Mouse (Mus musculus): ENCODE data around the gene Slc25a51. TPM values are rescaled to one million over a fixed set of nuclear protein-coding genes. Genes with fewer than 3 reads are reported as not detected.

Slc25a51 gene
- polyA plus RNA-seq, 1 experiment from 2014 or later = 79.1 TPM

DNA sequence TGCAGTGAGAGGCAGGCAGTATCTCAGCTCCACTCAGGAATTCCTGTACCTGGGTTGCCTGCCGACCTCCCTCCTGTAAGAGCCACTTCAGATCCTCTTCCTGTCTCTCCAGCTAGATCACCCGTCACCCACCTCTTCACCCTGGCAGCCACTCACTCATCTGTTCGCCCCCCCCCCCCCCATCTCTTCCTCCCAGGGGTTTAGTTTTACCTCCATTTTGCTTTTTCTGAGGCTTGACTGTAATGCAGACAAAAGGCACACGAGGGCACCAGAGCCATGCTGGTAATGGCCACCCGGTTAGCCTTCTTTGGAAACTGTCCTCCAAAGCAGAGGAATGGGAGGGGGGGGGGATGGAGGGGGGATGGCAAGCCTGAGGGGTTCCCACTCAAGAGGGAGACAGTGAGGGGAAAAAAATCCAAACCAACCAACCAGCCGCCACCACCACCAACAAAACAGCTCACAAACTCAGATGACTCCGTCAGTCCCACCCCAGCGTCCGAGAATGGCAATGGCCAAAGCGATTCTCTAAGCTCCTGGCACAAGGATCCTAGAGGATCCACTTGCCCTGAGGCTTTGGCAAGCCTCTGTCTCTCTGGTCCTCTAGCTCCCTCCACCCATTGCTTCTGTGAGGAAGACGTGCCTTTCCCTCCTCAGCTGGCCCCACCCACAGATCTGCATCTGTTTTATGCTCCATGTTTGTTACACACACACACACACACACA lies 9.8 kb upstream of the Slc25a51 start:
- H3K27ac ChIP-seq = no peak overlapping the region

DNA sequence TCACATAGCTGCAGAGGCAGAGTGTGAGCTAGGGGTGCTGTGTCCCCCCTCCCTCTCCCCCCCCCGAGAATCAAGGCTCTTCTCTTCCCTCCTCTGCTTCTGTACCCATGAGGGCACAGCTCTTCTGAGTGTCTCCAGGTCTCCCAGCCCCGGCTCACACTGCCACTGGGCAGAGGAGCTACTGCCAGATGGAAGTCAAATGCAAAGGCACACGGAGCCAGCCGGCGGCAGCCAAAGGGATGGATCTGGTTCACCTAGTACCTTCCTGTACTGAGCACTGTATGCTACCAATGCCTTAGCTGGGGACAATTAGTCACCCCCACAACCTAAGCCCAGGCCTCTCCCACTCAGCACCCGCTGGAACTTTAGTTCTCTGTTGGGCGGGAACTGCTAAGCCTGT lies 7.7 kb upstream of the Slc25a51 start:
- ATAC-seq (ENCODE audit: low FRiP score) (no peak), DNase-seq (ENCODE audit: low spot score) (no peak)
- Histone ChIP-seq H3K9ac (no peak overlapping the region), H3K4me1 (replicated peaks; ENCODE audit: control insufficient read depth, insufficient read depth, low read length) (no peaks in the 10 kb centered on the region; the same call in 1 of the 2 replicates), H3K27ac (no peak overlapping the region), H3K4me3 (replicated peaks; ENCODE audit: low read length) (no peak overlapping the region), H3K27me3 (ENCODE audit: control insufficient read depth, insufficient read depth, low read length) (no peaks in the 10 kb centered on the region), H3K4me2 (replicated peaks) (no peak overlapping the region), H3K9me3 (ENCODE audit: control insufficient read depth, low read length) (no peaks in the 10 kb centered on the region), H3K36me3 (replicated peaks; ENCODE audit: control insufficient read depth, insufficient read depth) (no peaks in the 10 kb centered on the region)
- 71% methylated on average over 7 of the region's 7 CpGs for WGBS

More for the DNA sequence above, 9.8 kb upstream of the Slc25a51 start:
- ATAC-seq (ENCODE audit: low FRiP score) (peak; percentile 61), DNase-seq (ENCODE audit: low spot score) (peak; percentile 83)
- H3K9me3 ChIP-seq (ENCODE audit: control insufficient read depth, low read length) = no peaks in the 10 kb centered on the region
- no peaks in the 10 kb centered on the region for H3K36me3 ChIP-seq (replicated peaks; ENCODE audit: control insufficient read depth, insufficient read depth)
- no peak overlapping the region for H3K4me3 ChIP-seq (replicated peaks; ENCODE audit: low read length)
- H3K4me1 ChIP-seq (replicated peaks; ENCODE audit: control insufficient read depth, insufficient read depth, low read length) = peaks cover 3% of the 10 kb centered on the region; the same call in 1 of the 2 replicates
- no peaks in the 10 kb centered on the region for H3K27me3 ChIP-seq (ENCODE audit: control insufficient read depth, insufficient read depth, low read length)
- WGBS = 18% methylated on average over 10 of the region's 11 CpGs
- H3K9ac ChIP-seq = no peak overlapping the region
- H3K4me2 ChIP-seq (replicated peaks) = peak overlapping the region; percentile 20; the same call in 1 of the 2 replicates

DNA sequence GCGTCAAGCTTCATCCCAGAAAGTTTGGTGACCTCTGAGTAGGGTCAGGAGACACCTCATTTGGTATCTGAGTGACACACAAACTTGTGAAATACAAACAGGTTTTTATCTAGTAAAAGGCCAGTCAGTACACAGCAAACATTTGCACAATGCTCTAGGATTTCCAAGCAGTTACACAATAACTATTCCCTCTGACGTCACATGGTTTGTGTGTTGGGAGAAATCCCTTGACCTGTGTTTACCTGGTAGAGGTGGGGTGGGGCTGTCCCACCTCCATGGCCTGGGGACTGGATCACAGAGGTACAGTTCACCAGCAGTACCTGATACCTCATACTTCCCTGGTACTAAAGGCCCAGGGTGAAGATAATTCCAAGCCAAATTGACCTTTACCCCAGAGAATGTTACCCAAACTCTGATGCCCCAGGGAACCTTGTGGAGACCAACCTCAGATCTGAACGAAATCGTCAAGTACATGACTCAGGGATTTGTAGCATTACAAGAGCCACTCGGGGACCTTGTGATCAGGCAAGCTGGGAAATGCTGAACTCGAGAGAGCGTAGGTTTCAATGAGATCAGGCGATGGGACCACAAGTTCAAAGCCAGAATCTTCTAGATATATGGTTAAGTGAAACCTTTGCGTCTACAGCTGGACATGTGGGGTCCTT lies 5.2 kb upstream of the Slc25a51 start:
- Histone ChIP-seq H3K27me3 (ENCODE audit: control insufficient read depth, insufficient read depth, low read length) (no peaks in the 10 kb centered on the region), H3K27ac (no peak overlapping the region), H3K9ac (no peak overlapping the region), H3K9me3 (ENCODE audit: control insufficient read depth, low read length) (no peaks in the 10 kb centered on the region), H3K36me3 (replicated peaks; ENCODE audit: control insufficient read depth, insufficient read depth) (no peaks in the 10 kb centered on the region), H3K4me3 (replicated peaks; ENCODE audit: low read length) (no peak overlapping the region), H3K4me2 (replicated peaks) (no peak overlapping the region), H3K4me1 (replicated peaks; ENCODE audit: control insufficient read depth, insufficient read depth, low read length) (no peaks in the 10 kb centered on the region; the same call in 1 of the 2 replicates)
- no peak for ATAC-seq (ENCODE audit: low FRiP score)
- no peak for DNase-seq (ENCODE audit: low spot score)
- 88% methylated on average over 9 of the region's 9 CpGs for WGBS

DNA sequence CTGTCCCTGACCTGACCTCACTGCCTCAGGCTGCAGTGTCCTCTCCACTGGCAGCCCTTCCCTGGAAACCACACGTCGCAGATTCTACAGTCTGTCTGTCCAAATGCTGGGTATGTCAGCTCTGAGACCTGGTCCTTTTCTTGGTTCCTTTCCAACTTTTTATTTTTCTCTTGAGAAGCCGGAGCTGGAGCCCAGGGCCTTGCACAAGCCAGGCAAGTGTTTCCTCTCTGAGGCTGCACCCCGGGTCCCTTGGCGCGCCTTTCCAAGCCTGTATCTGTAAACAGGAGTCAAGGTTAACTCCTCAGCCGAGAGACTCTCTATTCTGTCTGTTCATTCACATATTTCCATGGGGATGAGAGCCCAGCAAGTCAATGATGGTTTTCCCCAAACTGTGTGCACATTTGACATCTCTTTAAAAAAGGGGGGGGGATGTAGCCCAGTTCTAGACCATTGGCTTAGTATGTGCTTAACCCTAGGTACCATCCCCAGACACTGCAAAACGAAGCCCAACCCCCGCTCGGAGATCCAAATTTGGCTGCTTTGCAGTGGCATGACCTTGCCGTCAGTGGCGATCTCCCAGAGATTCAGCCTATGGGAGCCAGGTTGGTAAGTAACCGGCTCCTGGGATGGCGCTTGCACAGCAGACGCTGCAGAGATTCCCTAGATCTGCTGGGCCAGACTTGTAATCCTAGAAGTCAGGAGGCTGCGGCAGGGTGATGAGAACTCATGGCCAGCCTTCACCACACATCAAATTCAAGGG lies 4.0 kb upstream of the Slc25a51 start:
- H3K4me3 ChIP-seq (replicated peaks; ENCODE audit: low read length) = no peak overlapping the region
- peaks cover under 1% of the 10 kb centered on the region for H3K4me1 ChIP-seq (replicated peaks; ENCODE audit: control insufficient read depth, insufficient read depth, low read length)
- no peaks in the 10 kb centered on the region for H3K27me3 ChIP-seq (ENCODE audit: control insufficient read depth, insufficient read depth, low read length)
- no peak overlapping the region for H3K27ac ChIP-seq
- no peak overlapping the region for H3K9ac ChIP-seq
- H3K4me2 ChIP-seq (replicated peaks) = no peak overlapping the region
- no peaks in the 10 kb centered on the region for H3K36me3 ChIP-seq (replicated peaks; ENCODE audit: control insufficient read depth, insufficient read depth)
- ATAC-seq (ENCODE audit: low FRiP score) (no peak), DNase-seq (ENCODE audit: low spot score) (no peak)
- WGBS = 71% methylated on average over 16 of the region's 16 CpGs
- no peaks in the 10 kb centered on the region for H3K9me3 ChIP-seq (ENCODE audit: control insufficient read depth, low read length)

DNA sequence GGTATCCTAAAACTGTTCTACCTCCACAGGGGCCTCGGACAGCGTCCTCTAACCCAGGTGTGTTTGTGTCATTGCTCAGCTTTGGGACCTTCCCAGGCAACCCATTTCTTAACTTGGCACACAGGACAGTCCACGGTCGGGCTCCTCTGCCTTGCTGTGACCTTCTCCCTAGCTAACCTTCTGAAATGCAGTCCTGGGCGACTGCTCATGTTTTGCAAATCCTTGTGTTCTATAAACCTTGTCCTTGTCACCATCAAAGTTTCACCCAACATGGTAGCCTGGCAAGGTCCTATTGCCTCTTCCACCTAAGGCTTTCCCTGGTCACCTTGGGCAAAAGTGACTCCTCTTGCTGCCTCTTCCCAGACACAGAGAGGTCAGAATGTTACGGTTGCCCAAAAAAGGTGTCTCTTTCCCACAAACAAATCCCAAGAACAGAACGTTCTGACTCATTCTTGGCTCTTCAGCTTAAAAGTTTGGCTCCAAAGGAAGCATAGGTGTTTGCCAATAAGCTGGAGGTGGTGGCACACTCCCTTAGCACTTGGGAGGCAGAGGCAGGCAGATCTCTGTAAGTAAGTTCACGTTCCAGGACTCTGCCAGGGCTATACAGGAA lies 2.7 kb upstream of the Slc25a51 start:
- Histone ChIP-seq H3K4me3 (replicated peaks; ENCODE audit: low read length) (no peak overlapping the region), H3K4me2 (replicated peaks) (no peak overlapping the region), H3K36me3 (replicated peaks; ENCODE audit: control insufficient read depth, insufficient read depth) (no peaks in the 10 kb centered on the region), H3K4me1 (replicated peaks; ENCODE audit: control insufficient read depth, insufficient read depth, low read length) (peaks cover 14% of the 10 kb centered on the region), H3K27ac (no peak overlapping the region), H3K9ac (no peak overlapping the region), H3K27me3 (ENCODE audit: control insufficient read depth, insufficient read depth, low read length) (no peaks in the 10 kb centered on the region), H3K9me3 (ENCODE audit: control insufficient read depth, low read length) (no peaks in the 10 kb centered on the region)
- no peak for ATAC-seq (ENCODE audit: low FRiP score)
- DNase-seq (ENCODE audit: low spot score) = no peak
- 89% methylated on average over 8 of the region's 8 CpGs for WGBS

DNA sequence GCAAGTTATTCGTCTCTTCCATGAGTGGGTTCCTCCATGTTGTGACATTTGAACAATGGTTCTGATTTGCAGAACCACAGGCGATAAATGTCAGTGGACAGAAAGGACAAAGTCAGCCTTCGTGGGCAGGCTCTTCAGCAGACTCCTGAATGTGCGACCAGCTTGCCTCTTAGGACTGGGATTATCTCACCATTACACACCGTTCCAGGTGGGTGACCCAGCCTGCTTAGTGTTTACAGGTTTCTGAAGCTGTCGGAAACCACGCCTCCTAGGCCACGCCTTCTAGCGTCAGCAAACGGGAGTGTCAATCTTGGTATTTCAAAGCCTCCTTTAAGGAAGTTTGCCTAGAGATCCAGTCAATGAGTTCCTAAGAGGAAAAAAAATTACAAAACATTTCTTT lies 704 bp upstream of the Slc25a51 start:
- Histone ChIP-seq H3K4me2 (replicated peaks) (peak overlapping the region; percentile 86), H3K4me1 (replicated peaks; ENCODE audit: control insufficient read depth, insufficient read depth, low read length) (peaks cover 17% of the 10 kb centered on the region), H3K9me3 (ENCODE audit: control insufficient read depth, low read length) (no peaks in the 10 kb centered on the region), H3K36me3 (replicated peaks; ENCODE audit: control insufficient read depth, insufficient read depth) (peaks cover 4% of the 10 kb centered on the region), H3K27me3 (ENCODE audit: control insufficient read depth, insufficient read depth, low read length) (no peaks in the 10 kb centered on the region), H3K27ac (peak overlapping the region; percentile 86), H3K4me3 (replicated peaks; ENCODE audit: low read length) (peak overlapping the region; percentile 99), H3K9ac (peak overlapping the region; percentile 98)
- ATAC-seq (ENCODE audit: low FRiP score) (no peak; the same call in 1 of the 2 replicates), DNase-seq (ENCODE audit: low spot score) (peak; percentile 78)
- WGBS = 2% methylated on average over 10 of the region's 10 CpGs

DNA sequence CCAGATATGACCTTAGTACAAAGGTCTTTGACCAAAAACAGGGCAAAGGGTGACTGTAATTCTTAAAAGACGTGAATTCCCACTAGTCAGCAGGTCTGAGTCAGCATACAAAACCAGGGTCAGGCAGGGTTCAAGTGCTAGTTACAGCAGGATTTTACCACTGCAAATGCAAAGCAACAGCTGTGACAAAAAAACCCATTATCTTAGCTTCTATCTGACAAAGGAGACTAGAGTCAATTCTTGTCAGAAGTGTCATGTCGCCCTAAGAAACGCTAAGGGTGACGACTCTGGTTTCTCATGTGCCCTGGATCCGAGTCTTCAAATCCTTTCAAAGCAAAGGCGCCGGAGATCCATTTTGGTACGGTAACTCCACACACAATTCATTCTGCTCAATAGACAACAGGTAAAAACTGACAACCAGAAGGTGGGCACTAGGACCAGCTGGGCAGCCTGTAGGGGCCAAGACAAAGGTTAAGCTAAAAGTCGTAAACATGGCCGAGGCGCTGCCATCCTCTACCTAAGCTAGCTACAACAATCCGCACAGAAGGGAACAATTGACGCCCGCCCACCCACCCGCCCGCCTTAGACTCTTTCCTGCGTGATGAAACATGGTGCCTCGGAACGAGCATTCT lies 747 bp downstream of the Slc25a51 start:
- Histone ChIP-seq H3K27ac (peak overlapping the region; percentile 86), H3K9ac (peak overlapping the region; percentile 98), H3K4me3 (replicated peaks; ENCODE audit: low read length) (peak overlapping the region; percentile 99), H3K4me1 (replicated peaks; ENCODE audit: control insufficient read depth, insufficient read depth, low read length) (peaks cover 17% of the 10 kb centered on the region), H3K27me3 (ENCODE audit: control insufficient read depth, insufficient read depth, low read length) (no peaks in the 10 kb centered on the region), H3K36me3 (replicated peaks; ENCODE audit: control insufficient read depth, insufficient read depth) (peaks cover 18% of the 10 kb centered on the region), H3K9me3 (ENCODE audit: control insufficient read depth, low read length) (no peaks in the 10 kb centered on the region), H3K4me2 (replicated peaks) (peak overlapping the region; percentile 86)
- 1% methylated on average over 19 of the region's 19 CpGs for WGBS
- ATAC-seq (ENCODE audit: low FRiP score) (no peak), DNase-seq (ENCODE audit: low spot score) (no peak)

DNA sequence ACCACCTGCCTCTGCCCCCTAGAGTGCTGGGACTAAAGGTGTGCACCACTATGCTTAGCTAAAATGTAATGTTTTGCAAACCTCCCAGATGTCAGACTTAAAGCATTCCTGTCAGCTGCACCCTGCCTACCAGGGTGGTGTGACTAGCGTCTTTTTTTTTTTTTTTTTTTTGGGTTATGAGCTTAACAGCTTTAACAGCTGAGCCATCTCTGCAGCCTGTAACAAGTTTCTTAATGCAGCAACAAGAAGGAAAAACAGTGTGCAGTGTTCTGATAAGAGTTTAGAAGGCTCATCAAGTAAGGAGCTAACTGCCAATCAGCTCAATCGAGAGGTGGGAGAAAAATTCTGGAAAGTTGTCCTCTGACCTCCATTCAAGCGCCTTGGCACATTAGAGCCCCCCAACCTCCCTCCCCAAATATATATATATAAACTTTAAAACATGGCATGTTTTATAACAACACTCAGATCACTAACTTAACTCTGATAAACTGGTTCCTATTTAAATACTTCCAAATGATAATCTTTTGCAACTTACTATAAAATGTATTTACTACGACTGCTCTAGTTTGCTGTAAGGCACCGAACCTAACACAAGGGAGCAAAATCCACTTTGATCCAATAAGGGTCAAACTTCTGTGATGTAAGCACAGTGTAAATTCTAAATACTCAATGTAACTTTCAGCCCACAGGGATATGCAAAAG lies 1.4 kb downstream of the Slc25a51 start:
- ATAC-seq (ENCODE audit: low FRiP score) (no peak), DNase-seq (ENCODE audit: low spot score) (no peak)
- 68% methylated on average over 5 of the region's 5 CpGs for WGBS
- no peak overlapping the region for H3K27ac ChIP-seq
- H3K4me3 ChIP-seq (replicated peaks; ENCODE audit: low read length) = peak overlapping the region; percentile 99
- H3K27me3 ChIP-seq (ENCODE audit: control insufficient read depth, insufficient read depth, low read length) = no peaks in the 10 kb centered on the region
- H3K9ac ChIP-seq = peak overlapping the region; percentile 98
- H3K9me3 ChIP-seq (ENCODE audit: control insufficient read depth, low read length) = no peaks in the 10 kb centered on the region
- peak overlapping the region; percentile 86 for H3K4me2 ChIP-seq (replicated peaks)
- H3K36me3 ChIP-seq (replicated peaks; ENCODE audit: control insufficient read depth, insufficient read depth) = peaks cover 25% of the 10 kb centered on the region
- H3K4me1 ChIP-seq (replicated peaks; ENCODE audit: control insufficient read depth, insufficient read depth, low read length) = peaks cover 17% of the 10 kb centered on the region
